Mouse (Mus musculus): Measurements from ENCODE around the gene Prkce. TPM values are rescaled to one million over a fixed set of nuclear protein-coding genes. Genes with fewer than 3 reads are reported as not detected.

Gene Prkce
- polyA plus RNA-seq, 1 experiment from 2014 or later, result 11.8 TPM

DNA sequence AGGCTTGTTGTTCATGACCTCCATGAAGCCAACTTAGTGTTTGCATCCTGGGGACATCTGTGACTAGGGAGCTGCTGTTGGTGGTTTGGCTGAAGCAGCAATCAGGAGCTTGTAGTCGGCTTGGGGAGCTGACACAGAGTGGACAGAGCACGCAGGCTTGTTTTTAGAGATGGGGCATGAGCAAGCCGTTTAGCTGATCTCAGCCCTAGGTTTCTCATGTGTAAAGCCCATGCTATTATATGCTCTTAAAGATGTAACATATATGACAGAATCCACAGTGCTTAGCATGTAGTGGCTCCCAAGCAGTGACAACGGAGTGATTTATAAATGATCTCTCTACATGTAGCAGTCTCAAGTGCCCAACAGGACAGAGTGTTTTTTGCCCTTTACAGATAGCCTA, 148.3 kb downstream of the Prkce start:
- Histone ChIP-seq H3K4me2 (replicated peaks) (no peak overlapping the region), H3K36me3 (no peaks in the 10 kb centered on the region), H3K27ac (no peak overlapping the region), H3K9ac (replicated peaks) (no peak overlapping the region), H3K27me3 (no peaks in the 10 kb centered on the region), H3K4me1 (replicated peaks) (peaks cover 8% of the 10 kb centered on the region), H3K4me3 (replicated peaks) (no peak overlapping the region), H3K9me3 (peaks cover 4% of the 10 kb centered on the region; the same call in 1 of the 2 replicates)
- ATAC-seq, result no peak
- WGBS, result 92% methylated on average over 4 of the region's 4 CpGs

DNA sequence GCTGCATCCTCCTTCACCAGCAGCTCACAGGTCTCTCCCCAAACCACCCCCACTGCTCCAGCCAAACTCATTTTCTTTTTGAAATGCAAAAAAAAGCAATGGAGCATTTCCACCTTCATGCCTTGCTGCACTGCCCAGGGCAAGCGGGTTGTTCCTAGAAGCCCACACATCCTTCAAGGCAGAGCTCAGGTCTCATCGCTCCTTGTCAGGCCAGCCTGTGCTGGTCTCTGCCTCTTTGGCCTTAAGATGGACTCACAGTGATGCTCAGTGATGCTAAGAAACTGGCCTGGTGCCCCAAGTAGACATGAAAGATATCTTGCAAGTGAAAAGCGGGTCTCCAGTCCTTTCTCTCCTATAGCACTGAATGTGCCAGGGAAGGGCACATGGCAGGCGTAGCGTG, 149.2 kb downstream of the Prkce start:
- 93% methylated on average over 5 of the region's 5 CpGs for WGBS
- Histone ChIP-seq H3K4me1 (replicated peaks) (no peaks in the 10 kb centered on the region), H3K27me3 (no peaks in the 10 kb centered on the region), H3K9me3 (peaks cover 4% of the 10 kb centered on the region; the same call in 1 of the 2 replicates), H3K4me2 (replicated peaks) (no peak overlapping the region), H3K4me3 (replicated peaks) (no peak overlapping the region), H3K36me3 (no peaks in the 10 kb centered on the region), H3K27ac (no peak overlapping the region), H3K9ac (replicated peaks) (no peak overlapping the region)
- ATAC-seq, result no peak

DNA sequence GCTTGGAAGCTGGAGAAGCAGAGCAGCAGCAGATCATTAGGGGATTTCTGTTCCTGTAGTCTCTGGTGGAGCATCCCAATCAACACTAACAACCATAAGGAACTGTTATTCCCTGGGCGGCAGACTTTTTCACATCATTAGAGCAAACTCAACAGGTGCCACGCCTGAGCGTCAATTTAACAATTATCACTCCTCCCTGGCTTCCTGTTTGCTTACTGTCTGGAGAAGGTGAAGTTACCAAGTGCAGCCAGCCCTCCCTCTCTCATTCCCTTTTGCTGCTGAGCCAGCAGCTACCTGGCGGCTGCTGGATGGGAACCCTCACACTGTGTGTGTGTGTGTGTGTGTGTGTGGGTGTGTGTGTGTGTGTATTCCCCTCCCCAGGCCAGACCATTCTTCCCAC, 149.6 kb downstream of the Prkce start:
- Histone ChIP-seq H3K4me2 (replicated peaks) (no peak overlapping the region), H3K27ac (no peak overlapping the region), H3K9ac (replicated peaks) (no peak overlapping the region), H3K4me1 (replicated peaks) (no peaks in the 10 kb centered on the region), H3K36me3 (no peaks in the 10 kb centered on the region), H3K27me3 (no peaks in the 10 kb centered on the region), H3K4me3 (replicated peaks) (no peak overlapping the region), H3K9me3 (peaks cover 4% of the 10 kb centered on the region; the same call in 1 of the 2 replicates)
- no peak for ATAC-seq
- WGBS, result 89% methylated on average over 4 of the region's 4 CpGs

DNA sequence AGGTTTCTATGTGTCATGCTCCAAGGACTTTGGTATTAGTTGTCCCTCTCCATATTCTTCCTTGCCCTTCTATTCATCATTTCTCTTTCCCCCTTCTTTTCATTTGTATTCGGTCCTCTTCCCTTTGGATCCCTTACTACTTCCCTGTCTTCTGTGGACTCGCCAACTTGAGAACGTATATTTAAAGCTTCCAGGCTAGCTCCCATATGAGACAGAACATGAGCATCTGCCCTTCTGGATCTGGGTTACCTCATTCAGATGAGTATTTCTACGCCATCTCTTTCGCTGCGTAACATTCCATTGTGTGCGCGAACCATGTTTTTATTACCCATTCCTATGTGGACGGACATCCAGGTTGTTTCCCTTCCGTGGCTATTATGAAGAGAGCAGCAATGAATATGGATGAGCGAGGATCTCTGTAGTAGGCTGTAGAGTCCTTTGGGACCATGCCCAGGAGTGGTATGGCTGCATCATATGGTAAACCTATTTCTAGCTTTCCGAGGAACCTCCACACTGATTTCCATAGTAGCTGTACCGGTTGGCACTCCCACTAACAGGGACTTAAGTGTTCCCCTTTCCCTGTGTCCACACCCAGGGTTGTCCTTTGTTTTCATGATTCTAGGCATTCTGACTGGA, 152.5 kb downstream of the Prkce start:
- H3K27me3 ChIP-seq, result no peaks in the 10 kb centered on the region
- H3K36me3 ChIP-seq, result no peaks in the 10 kb centered on the region
- peaks cover 4% of the 10 kb centered on the region; the same call in 1 of the 2 replicates for H3K9me3 ChIP-seq
- no peak overlapping the region for H3K27ac ChIP-seq
- H3K4me2 ChIP-seq (replicated peaks), result no peak overlapping the region
- no peak for ATAC-seq
- 78% methylated on average over 13 of the region's 13 CpGs for WGBS
- no peak overlapping the region for H3K4me3 ChIP-seq (replicated peaks)
- peaks cover 9% of the 10 kb centered on the region; the same call in 1 of the 2 replicates for H3K4me1 ChIP-seq (replicated peaks)
- H3K9ac ChIP-seq (replicated peaks), result no peak overlapping the region

DNA sequence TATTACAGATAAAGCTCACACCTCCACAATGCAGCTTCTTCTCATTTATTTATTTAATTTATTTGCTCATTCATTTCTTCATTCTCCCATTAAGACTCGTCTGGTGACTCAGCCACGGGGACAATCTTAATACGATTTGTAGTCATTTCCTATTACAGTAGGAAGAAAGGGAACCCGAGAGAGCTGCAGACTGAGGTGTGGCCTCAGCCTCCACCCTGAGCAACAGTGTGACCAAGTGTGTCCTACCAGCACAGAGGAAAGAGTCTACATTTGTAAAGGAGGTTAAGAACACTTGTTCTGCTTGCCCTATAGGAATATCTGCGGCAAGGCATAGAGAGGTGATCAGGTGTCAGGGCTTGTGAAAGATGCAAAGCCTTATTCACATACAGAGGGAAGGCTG, 155.3 kb downstream of the Prkce start:
- H3K4me2 ChIP-seq (replicated peaks), result no peak overlapping the region
- no peaks in the 10 kb centered on the region for H3K36me3 ChIP-seq
- 90% methylated on average over 5 of the region's 5 CpGs for WGBS
- ATAC-seq, result no peak
- H3K4me1 ChIP-seq (replicated peaks), result peaks cover 12% of the 10 kb centered on the region; the same call in 1 of the 2 replicates
- no peak overlapping the region for H3K4me3 ChIP-seq (replicated peaks)
- H3K27ac ChIP-seq, result no peak overlapping the region
- H3K9ac ChIP-seq (replicated peaks), result no peak overlapping the region
- H3K9me3 ChIP-seq, result peaks cover 4% of the 10 kb centered on the region; the same call in 1 of the 2 replicates
- no peaks in the 10 kb centered on the region for H3K27me3 ChIP-seq

DNA sequence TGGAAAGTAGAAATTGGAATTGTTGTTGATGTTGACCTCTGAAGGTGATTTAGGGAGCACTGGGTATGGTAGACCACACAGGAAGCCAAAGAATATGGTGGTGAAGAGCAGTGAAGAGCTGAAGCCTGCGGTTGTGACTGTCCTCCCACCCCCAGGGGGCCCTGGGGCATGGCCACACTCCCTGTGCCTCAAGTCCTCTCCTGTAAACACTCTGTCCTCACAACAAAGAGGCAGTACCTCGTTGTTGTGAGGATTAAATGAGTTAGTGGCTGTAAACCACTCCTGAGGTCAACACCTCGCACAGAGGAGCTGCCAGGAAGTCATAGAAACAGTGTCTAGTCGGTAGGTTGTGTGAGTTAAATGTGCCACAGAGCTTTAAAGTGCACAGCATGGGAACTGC, 155.7 kb downstream of the Prkce start:
- Histone ChIP-seq H3K27me3 (no peaks in the 10 kb centered on the region), H3K4me1 (replicated peaks) (peaks cover 12% of the 10 kb centered on the region; the same call in 1 of the 2 replicates), H3K4me3 (replicated peaks) (no peak overlapping the region), H3K27ac (no peak overlapping the region), H3K36me3 (no peaks in the 10 kb centered on the region), H3K4me2 (replicated peaks) (no peak overlapping the region), H3K9me3 (peaks cover 4% of the 10 kb centered on the region; the same call in 1 of the 2 replicates), H3K9ac (replicated peaks) (no peak overlapping the region)
- ATAC-seq, result no peak
- WGBS, result 57% methylated on average over 4 of the region's 4 CpGs

DNA sequence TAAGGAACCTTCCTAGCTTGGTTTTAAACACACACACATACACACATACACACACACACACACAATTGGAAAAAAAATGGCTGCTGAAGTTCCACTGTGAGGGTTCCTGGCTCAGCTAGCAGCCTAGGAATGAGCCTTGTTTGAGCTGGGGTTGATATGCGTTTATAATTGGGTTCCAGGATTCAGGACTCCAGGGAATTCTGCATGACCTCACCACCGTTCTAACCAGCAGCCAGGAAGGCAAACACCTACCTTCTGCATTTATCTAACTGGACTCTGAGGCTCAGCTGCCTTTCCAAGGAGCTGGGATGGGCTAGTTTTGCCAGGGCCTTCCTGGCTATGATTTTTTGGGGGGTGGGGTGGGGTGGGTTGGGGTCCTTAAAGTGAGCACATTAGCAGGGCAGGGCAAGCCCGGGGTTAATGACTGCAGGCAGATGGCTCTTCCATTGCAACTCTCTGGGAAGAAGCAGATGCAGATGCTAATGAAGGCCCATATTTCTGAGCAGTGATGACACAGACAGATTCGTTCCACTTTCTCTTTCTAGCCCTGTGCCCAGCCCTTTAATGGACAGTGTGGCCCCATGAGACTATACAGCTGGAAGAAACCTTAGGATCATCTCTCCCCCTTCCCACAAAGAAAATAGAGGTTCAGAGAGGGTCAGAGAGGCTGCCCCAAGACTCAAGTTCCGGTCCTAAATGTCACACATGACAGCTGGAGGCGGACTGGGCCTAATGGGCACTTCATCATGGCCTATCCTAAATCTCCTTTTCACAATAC, 156.5 kb downstream of the Prkce start:
- H3K4me2 ChIP-seq (replicated peaks), result no peak overlapping the region
- 57% methylated on average over 6 of the region's 6 CpGs for WGBS
- H3K9me3 ChIP-seq, result no peaks in the 10 kb centered on the region
- H3K36me3 ChIP-seq, result no peaks in the 10 kb centered on the region
- no peak overlapping the region for H3K4me3 ChIP-seq (replicated peaks)
- no peak overlapping the region for H3K9ac ChIP-seq (replicated peaks)
- no peak for ATAC-seq
- H3K27ac ChIP-seq, result no peak overlapping the region
- no peaks in the 10 kb centered on the region for H3K27me3 ChIP-seq
- peaks cover 17% of the 10 kb centered on the region for H3K4me1 ChIP-seq (replicated peaks)

DNA sequence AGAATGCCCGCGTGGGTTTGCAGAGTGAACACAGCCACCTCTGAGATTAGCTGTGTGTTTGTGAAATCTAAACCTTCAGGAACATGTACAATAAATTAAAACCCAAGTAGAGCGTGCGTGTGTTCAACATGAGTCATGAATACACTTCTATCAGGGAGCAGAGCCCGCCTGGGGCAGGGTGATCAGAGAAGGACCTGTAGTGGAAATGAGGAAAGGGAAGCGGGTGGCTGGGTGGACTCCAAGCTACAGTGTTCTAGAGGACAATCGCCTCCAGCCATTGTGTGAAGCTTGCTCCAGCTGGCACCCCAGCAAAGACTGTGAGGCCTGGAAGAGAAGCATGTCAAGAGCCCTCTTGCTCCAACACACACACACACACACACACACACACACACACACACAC, 157.2 kb downstream of the Prkce start:
- Histone ChIP-seq H3K36me3 (no peaks in the 10 kb centered on the region), H3K27me3 (no peaks in the 10 kb centered on the region), H3K4me3 (replicated peaks) (no peak overlapping the region), H3K4me2 (replicated peaks) (no peak overlapping the region), H3K27ac (no peak overlapping the region), H3K4me1 (replicated peaks) (peaks cover 24% of the 10 kb centered on the region), H3K9me3 (no peaks in the 10 kb centered on the region), H3K9ac (replicated peaks) (no peak overlapping the region)
- WGBS, result 94% methylated on average over 7 of the region's 7 CpGs
- ATAC-seq, result no peak

DNA sequence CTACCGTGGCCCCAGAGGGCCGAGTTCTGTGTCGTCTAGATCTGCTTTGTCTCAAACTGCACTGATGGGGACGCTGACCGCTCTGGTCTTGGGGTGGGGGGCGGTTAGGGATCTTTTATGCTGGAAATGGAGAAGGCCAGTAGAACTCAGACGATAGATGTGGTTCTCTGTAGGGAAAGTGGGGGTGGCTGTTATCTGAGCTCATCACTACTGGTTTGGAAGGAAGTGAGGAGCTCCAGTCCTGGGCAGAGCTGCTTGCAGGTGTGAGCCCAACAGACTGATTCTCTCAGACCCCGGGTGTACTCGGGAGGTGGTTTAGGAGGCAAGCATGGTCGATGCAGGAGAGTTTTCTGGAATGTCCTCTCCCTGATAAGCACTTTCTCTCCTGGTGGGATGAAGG, 157.7 kb downstream of the Prkce start:
- Histone ChIP-seq H3K4me2 (replicated peaks) (no peak overlapping the region), H3K4me1 (replicated peaks) (peaks cover 29% of the 10 kb centered on the region), H3K27ac (no peak overlapping the region), H3K36me3 (no peaks in the 10 kb centered on the region), H3K4me3 (replicated peaks) (no peak overlapping the region), H3K9ac (replicated peaks) (no peak overlapping the region), H3K27me3 (no peaks in the 10 kb centered on the region), H3K9me3 (no peaks in the 10 kb centered on the region)
- WGBS, result 91% methylated on average over 10 of the region's 10 CpGs
- no peak for ATAC-seq

DNA sequence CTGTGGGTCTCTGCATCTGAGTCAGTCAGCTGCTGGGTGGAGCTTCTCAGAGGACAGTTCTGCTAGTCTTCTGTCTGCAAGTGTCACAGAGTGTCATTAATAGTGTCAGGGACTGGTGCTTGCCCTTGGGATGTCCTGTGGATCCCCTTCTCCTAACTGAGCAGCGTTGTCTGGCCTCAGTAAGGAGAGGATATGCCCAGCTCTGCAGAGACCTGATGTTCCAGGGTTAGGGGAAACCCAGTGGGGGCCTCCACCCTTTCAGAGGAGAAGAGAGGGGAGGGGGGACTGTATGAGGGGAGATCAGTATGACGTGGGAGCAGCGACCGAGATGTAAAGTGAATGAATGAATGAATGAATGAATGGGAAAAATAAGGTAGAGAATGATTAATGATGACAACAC, 160.4 kb downstream of the Prkce start:
- Histone ChIP-seq H3K4me2 (replicated peaks) (no peak overlapping the region), H3K4me3 (replicated peaks) (no peak overlapping the region), H3K27ac (no peak overlapping the region), H3K4me1 (replicated peaks) (peaks cover 45% of the 10 kb centered on the region), H3K9me3 (no peaks in the 10 kb centered on the region), H3K9ac (replicated peaks) (no peak overlapping the region), H3K36me3 (no peaks in the 10 kb centered on the region), H3K27me3 (no peaks in the 10 kb centered on the region)
- ATAC-seq, result no peak
- 78% methylated on average over 4 of the region's 4 CpGs for WGBS

DNA sequence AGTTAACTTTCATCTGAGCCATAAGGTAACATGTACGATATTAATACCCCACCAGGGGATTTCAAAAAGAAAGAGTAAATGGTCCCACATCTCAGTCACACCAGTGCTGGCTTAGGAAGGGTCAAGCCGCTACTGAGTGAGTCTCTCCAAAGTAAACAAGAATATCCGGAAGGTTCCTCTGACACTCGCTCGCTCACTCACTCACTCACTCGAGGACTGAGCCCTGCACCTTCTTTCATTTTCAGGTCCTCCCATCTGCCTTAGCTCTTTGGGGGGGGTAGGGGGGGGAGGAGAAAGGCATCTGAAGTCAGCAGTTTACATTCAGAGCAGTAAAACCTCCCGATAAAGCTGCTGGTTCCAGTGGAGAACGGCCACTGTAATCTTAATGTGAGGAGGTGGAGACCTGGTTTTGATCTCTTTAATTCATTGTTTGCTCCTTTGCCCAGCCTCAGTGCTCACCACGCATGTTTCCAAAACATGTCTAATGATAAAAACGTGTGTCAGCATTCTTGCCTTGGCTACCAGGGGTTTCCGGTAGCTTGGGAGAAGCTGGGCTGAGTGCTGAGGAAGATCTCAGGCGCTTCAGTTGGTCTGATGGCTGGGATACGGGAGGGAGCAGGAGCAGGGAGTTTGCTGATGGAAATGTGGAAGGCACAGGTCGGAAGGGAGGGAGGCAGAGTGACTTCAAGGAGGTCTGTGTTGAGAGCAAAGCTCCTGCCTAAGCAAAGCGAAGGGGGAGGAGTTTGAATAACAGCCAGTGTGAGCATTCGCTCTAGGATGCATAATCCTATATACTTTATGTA, 161.9 kb downstream of the Prkce start:
- peak overlapping the region; percentile 37 for H3K27ac ChIP-seq
- peak; percentile 55 for ATAC-seq
- H3K4me3 ChIP-seq (replicated peaks), result no peak overlapping the region
- no peaks in the 10 kb centered on the region for H3K36me3 ChIP-seq
- no peak overlapping the region for H3K4me2 ChIP-seq (replicated peaks)
- no peaks in the 10 kb centered on the region for H3K27me3 ChIP-seq
- 40% methylated on average over 16 of the region's 16 CpGs for WGBS
- peaks cover 39% of the 10 kb centered on the region for H3K4me1 ChIP-seq (replicated peaks)
- H3K9me3 ChIP-seq, result no peaks in the 10 kb centered on the region
- no peak overlapping the region for H3K9ac ChIP-seq (replicated peaks)
